Mouse (Mus musculus) liver, embryonic 16.5 days (tissue): Measurements from ENCODE around the gene Hdhd3. TPM values are rescaled to one million over a fixed set of nuclear protein-coding genes. Genes with fewer than 3 reads are reported as not detected.
A peak's percentile ranks its signal among the peaks of the same experiment; 100 is the strongest.

Experiments used
- ATAC-seq: fragments of 200-750 bp; cut with Nextera tagmentation; 2 replicates; pipeline ENCODE4 v1.8.0; 2017; ENCODE audit warnings: low read depth, mild to moderate bottlenecking, moderate number of reproducible peaks, moderate library complexity
- H3K27ac ChIP-seq: fragments of 300-500 bp; sonication (generic); 2 replicates; pipeline ENCODE4 v1.5.1; 2014; ENCODE audit warnings: mild to moderate bottlenecking, low read length
- H3K27me3 ChIP-seq: fragments of 300-500 bp; sonication (generic); 2 replicates; pipeline ENCODE4 v1.6.1; 2014; ENCODE audit warnings: low read depth, low read length, mixed read lengths; ENCODE audit not compliant: control insufficient read depth, insufficient read depth
- H3K36me3 ChIP-seq: fragments of 300-500 bp; sonication (generic); 2 replicates; pipeline ENCODE4 v1.6.1; 2014; ENCODE audit warnings: mild to moderate bottlenecking; ENCODE audit not compliant: control insufficient read depth, insufficient read depth
- H3K4me1 ChIP-seq: fragments of 300-500 bp; sonication (generic); 2 replicates; pipeline ENCODE4 v1.6.1; 2014; ENCODE audit warnings: low read depth, low read length, mixed read lengths; ENCODE audit not compliant: control insufficient read depth
- H3K4me2 ChIP-seq: fragments of 300-500 bp; sonication (generic); 2 replicates; pipeline ENCODE4 v1.6.1; 2014; ENCODE audit warnings: low read depth, low read length, mixed read lengths
- H3K4me3 ChIP-seq: fragments of 300-500 bp; sonication (generic); 2 replicates; pipeline ENCODE4 v1.5.1; 2014; ENCODE audit warnings: low read depth, mild to moderate bottlenecking, low read length
- H3K9ac ChIP-seq: fragments of 300-500 bp; sonication (generic); 2 replicates; pipeline ENCODE4 v1.6.1; 2014; ENCODE audit warnings: low read depth, low read length
- H3K9me3 ChIP-seq: fragments of 300-500 bp; sonication (generic); replicated peaks from 2 replicates; pipeline ENCODE4 v1.6.1; 2016; ENCODE audit warnings: low read length; ENCODE audit not compliant: control insufficient read depth
- WGBS: fragments of 180-500 bp; shearing (Covaris S2); extraction: QIAGEN DNeasy Blood & Tissue Kit; methylation state at CpG from one replicate; pipeline ENCODE4 v1.1.7; 2014; ENCODE audit not compliant: insufficient replicate concordance; 5-methylcytosine and 5-hydroxymethylcytosine counted together
- polyA plus RNA-seq: library from polyadenylated mRNA; unstranded; fragments of >200 nt; fragmentation: Nextera tagmentation; extraction: Ambion mirVana; gene quantifications from 2 replicates; pipeline ENCODE4 v1.2.1, GENCODE M21; 2015

Gene Hdhd3
- polyA plus RNA-seq, 1 experiment from 2014 or later, result 9.5 TPM

GRCm38 (mm10) chr4:62502969-62503368 lies 298 bp downstream of the Hdhd3 start:
- WGBS, result 52% methylated on average over 7 of the region's 7 CpGs
- H3K4me1 ChIP-seq, result peaks cover 25% of the 10 kb centered on the region
- H3K36me3 ChIP-seq, result peaks cover 9% of the 10 kb centered on the region
- H3K27ac ChIP-seq, result peak overlapping the region; percentile 46; the same call in 1 of the 2 replicates
- ATAC-seq, result no peak
- H3K4me3 ChIP-seq, result no peak overlapping the region
- H3K4me2 ChIP-seq, result no peak overlapping the region
- no peak overlapping the region for H3K9ac ChIP-seq
- no peaks in the 10 kb centered on the region for H3K9me3 ChIP-seq
- H3K27me3 ChIP-seq, result no peaks in the 10 kb centered on the region

- H3K4me2 ChIP-seq, result peak overlapping the region; percentile 89
- no peaks in the 10 kb centered on the region for H3K27me3 ChIP-seq
- ATAC-seq, result peak; percentile 90
- H3K27ac ChIP-seq, result peak overlapping the region; percentile 65
- H3K9me3 ChIP-seq, result no peaks in the 10 kb centered on the region
- H3K36me3 ChIP-seq, result peaks cover under 1% of the 10 kb centered on the region; the same call in 1 of the 2 replicates
- peak overlapping the region; percentile 81 for H3K4me3 ChIP-seq
- 2% methylated on average over 37 of the region's 38 CpGs for WGBS
- peak overlapping the region; percentile 77 for H3K9ac ChIP-seq
- H3K4me1 ChIP-seq, result peaks cover 25% of the 10 kb centered on the region
Measured at GRCm38 (mm10) chr4:62501964-62502732, 1.1 kb downstream of the Hdhd3 start.

- Histone ChIP-seq H3K4me1 (peaks cover 25% of the 10 kb centered on the region), H3K4me2 (peak overlapping the region; percentile 89), H3K9me3 (no peaks in the 10 kb centered on the region), H3K9ac (peak overlapping the region; percentile 77), H3K27me3 (no peaks in the 10 kb centered on the region), H3K27ac (peak overlapping the region; percentile 65), H3K36me3 (no peaks in the 10 kb centered on the region), H3K4me3 (peak overlapping the region; percentile 81)
- 3% methylated on average over 7 of the region's 7 CpGs for WGBS
- ATAC-seq, result no peak
Measured at GRCm38 (mm10) chr4:62501534-62501933, 1.7 kb downstream of the Hdhd3 start.

- WGBS, result 62% methylated on average over 4 of the region's 4 CpGs
- Histone ChIP-seq H3K9me3 (no peaks in the 10 kb centered on the region), H3K36me3 (no peaks in the 10 kb centered on the region), H3K4me1 (peaks cover 21% of the 10 kb centered on the region), H3K27ac (no peak overlapping the region), H3K9ac (no peak overlapping the region), H3K4me3 (no peak overlapping the region), H3K27me3 (no peaks in the 10 kb centered on the region), H3K4me2 (no peak overlapping the region)
- no peak for ATAC-seq
Measured at GRCm38 (mm10) chr4:62500799-62501198, 2.5 kb downstream of the Hdhd3 start.

GRCm38 (mm10) chr4:62496815-62497214 lies 6.5 kb downstream of the Hdhd3 start:
- H3K4me1 ChIP-seq, result peaks cover 6% of the 10 kb centered on the region
- H3K27ac ChIP-seq, result no peak overlapping the region
- no peak overlapping the region for H3K4me3 ChIP-seq
- peak; percentile 51 for ATAC-seq
- H3K9ac ChIP-seq, result no peak overlapping the region
- no peak overlapping the region for H3K4me2 ChIP-seq
- 49% methylated on average over 8 of the region's 8 CpGs for WGBS
- no peaks in the 10 kb centered on the region for H3K9me3 ChIP-seq
- no peaks in the 10 kb centered on the region for H3K36me3 ChIP-seq
- no peaks in the 10 kb centered on the region for H3K27me3 ChIP-seq

GRCm38 (mm10) chr4:62495946-62496345 lies 7.3 kb downstream of the Hdhd3 start:
- H3K27ac ChIP-seq, result no peak overlapping the region
- no peaks in the 10 kb centered on the region for H3K36me3 ChIP-seq
- H3K9ac ChIP-seq, result no peak overlapping the region
- no peaks in the 10 kb centered on the region for H3K9me3 ChIP-seq
- no peaks in the 10 kb centered on the region; the same call in 1 of the 2 replicates for H3K4me1 ChIP-seq
- 57% methylated on average over 8 of the region's 8 CpGs for WGBS
- no peak overlapping the region for H3K4me2 ChIP-seq
- H3K27me3 ChIP-seq, result no peaks in the 10 kb centered on the region
- no peak for ATAC-seq
- no peak overlapping the region for H3K4me3 ChIP-seq

- Histone ChIP-seq H3K4me3 (no peak overlapping the region), H3K4me2 (no peak overlapping the region), H3K9me3 (no peaks in the 10 kb centered on the region), H3K9ac (no peak overlapping the region), H3K4me1 (no peaks in the 10 kb centered on the region), H3K27ac (no peak overlapping the region), H3K36me3 (no peaks in the 10 kb centered on the region), H3K27me3 (no peaks in the 10 kb centered on the region)
- WGBS, result 36% methylated on average over 9 of the region's 9 CpGs
- no peak for ATAC-seq
Measured at GRCm38 (mm10) chr4:62494230-62494629, 9.0 kb downstream of the Hdhd3 start.

GRCm38 (mm10) chr4:62492682-62493081 lies 10.6 kb downstream of the Hdhd3 start:
- WGBS, result 68% methylated on average over 2 of the region's 2 CpGs
- Histone ChIP-seq H3K4me3 (no peak overlapping the region), H3K4me2 (no peak overlapping the region), H3K9ac (no peak overlapping the region), H3K27me3 (no peaks in the 10 kb centered on the region), H3K9me3 (no peaks in the 10 kb centered on the region), H3K36me3 (no peaks in the 10 kb centered on the region), H3K27ac (no peak overlapping the region), H3K4me1 (no peaks in the 10 kb centered on the region)
- ATAC-seq, result no peak

- Histone ChIP-seq H3K9ac (no peak overlapping the region), H3K4me3 (no peak overlapping the region), H3K36me3 (no peaks in the 10 kb centered on the region), H3K27me3 (no peaks in the 10 kb centered on the region), H3K4me2 (no peak overlapping the region), H3K9me3 (no peaks in the 10 kb centered on the region), H3K4me1 (peaks cover 19% of the 10 kb centered on the region), H3K27ac (no peak overlapping the region)
- no peak for ATAC-seq
- 67% methylated on average over 2 of the region's 2 CpGs for WGBS
Measured at GRCm38 (mm10) chr4:62487914-62488313, 15.4 kb downstream of the Hdhd3 start.
